Mouse (Mus musculus) left cerebral cortex, postnatal 4 days (tissue): ENCODE data around the gene Gm47289. TPM values are rescaled to one million over a fixed set of nuclear protein-coding genes. Genes with fewer than 3 reads are reported as not detected.

Experiments
- DNase-seq: peaks from one replicate; pipeline ENCODE4 v3.0.0-alpha.2; 2022
- intact Hi-C: fragments of 180-260 bp; cut with DNase I; formaldehyde crosslinking; loops from one replicate; pipeline ENCODE4 v1.15.1; 2025
- total RNA-seq, 2 experiments: library from RNA; stranded (reverse); gene quantifications; 2 replicates each; pipeline ENCODE4 v1.2.3; 2021

Gm47289 gene
- not detected for total RNA-seq

- intact Hi-C loops, result no loop called here
- no peak for DNase-seq
Measured at GRCm38 (mm10) chr9:119158861-119159260, at the start of gene Gm47289. Gene Gm47289 (plus strand): TSS chr9:119159161.

GRCm38 (mm10) chr9:119109685-119110353 is 49.1 kb upstream of the Gm47289 start:
- intact Hi-C loops, result no loop called here
- DNase-seq, result no peak

- no peak for DNase-seq
- intact Hi-C loops, result no loop called here
Measured at GRCm38 (mm10) chr9:119110640-119111039, 48.3 kb upstream of the Gm47289 start.

- intact Hi-C loops, result no loop called here
- no peak for DNase-seq
Measured at GRCm38 (mm10) chr9:119114911-119115310, 44.0 kb upstream of the Gm47289 start.

GRCm38 (mm10) chr9:119119409-119120167 is 39.4 kb upstream of the Gm47289 start:
- intact Hi-C loops, result no loop called here
- DNase-seq, result peak; percentile 31

- no peak for DNase-seq
- intact Hi-C loops, result no loop called here
Measured at GRCm38 (mm10) chr9:119120168-119120560, 38.8 kb upstream of the Gm47289 start.

- intact Hi-C loops, result no loop called here
- DNase-seq, result no peak
Measured at GRCm38 (mm10) chr9:119122596-119123369, 36.2 kb upstream of the Gm47289 start.

GRCm38 (mm10) chr9:119128436-119129181 is 30.4 kb upstream of the Gm47289 start:
- intact Hi-C loops, result no loop called here
- no peak for DNase-seq

GRCm38 (mm10) chr9:119130692-119131091 is 28.3 kb upstream of the Gm47289 start:
- intact Hi-C loops, result no loop called here

GRCm38 (mm10) chr9:119138836-119139235 is 20.1 kb upstream of the Gm47289 start:
- intact Hi-C loops, result no loop called here
- peak; percentile 62 for DNase-seq

More at GRCm38 (mm10) chr9:119130692-119131091, 28.3 kb upstream of the Gm47289 start:
- DNase-seq, result no peak

- DNase-seq, result no peak
- intact Hi-C loops, result no loop called here
Measured at GRCm38 (mm10) chr9:119142066-119142465, 16.9 kb upstream of the Gm47289 start.

- no peak for DNase-seq
- intact Hi-C loops, result no loop called here
Measured at GRCm38 (mm10) chr9:119143372-119143771, 15.6 kb upstream of the Gm47289 start.

- intact Hi-C loops, result no loop called here
- DNase-seq, result peak; percentile 95
Measured at GRCm38 (mm10) chr9:119144696-119145095, 14.3 kb upstream of the Gm47289 start.

- intact Hi-C loops, result no loop called here
Measured at GRCm38 (mm10) chr9:119145137-119145536, 13.8 kb upstream of the Gm47289 start.

GRCm38 (mm10) chr9:119145638-119146037 is 13.3 kb upstream of the Gm47289 start:
- intact Hi-C loops, result no loop called here
- no peak for DNase-seq

More at GRCm38 (mm10) chr9:119145137-119145536, 13.8 kb upstream of the Gm47289 start:
- no peak for DNase-seq

GRCm38 (mm10) chr9:119146098-119146770 is 12.7 kb upstream of the Gm47289 start:
- DNase-seq, result no peak
- intact Hi-C loops, result no loop called here

GRCm38 (mm10) chr9:119149601-119150000 is 9.4 kb upstream of the Gm47289 start:
- no peak for DNase-seq
- intact Hi-C loops, result no loop called here

- no peak for DNase-seq
- intact Hi-C loops, result no loop called here
Measured at GRCm38 (mm10) chr9:119151751-119152150, 7.2 kb upstream of the Gm47289 start.

- intact Hi-C loops, result no loop called here
- no peak for DNase-seq
Measured at GRCm38 (mm10) chr9:119155416-119155815, 3.5 kb upstream of the Gm47289 start.

GRCm38 (mm10) chr9:119155826-119156225 is 3.1 kb upstream of the Gm47289 start:
- intact Hi-C loops, result no loop called here
- peak; percentile 63 for DNase-seq
